Mouse (Mus musculus) G1E (cell line): Measurements from ENCODE around the gene Ap3d1.

Source experiments
- CTCF ChIP-seq: IDR thresholded peaks from 2 replicates; pipeline ENCODE4 v1.5.1; 2012; ENCODE audit warnings: low read depth, low read length, inconsistent platforms, mixed read lengths
- GATA1 ChIP-seq: IDR thresholded peaks from 2 replicates; pipeline ENCODE4 v1.6.1; 2012; ENCODE audit warnings: borderline replicate concordance, low read length, inconsistent platforms, mixed read lengths
- GATA2 ChIP-seq: IDR thresholded peaks from 2 replicates; pipeline ENCODE4 v1.6.1; 2012; ENCODE audit warnings: low read depth, low read length, inconsistent platforms, borderline replicate concordance
- TAL1 ChIP-seq: conservative IDR thresholded peaks from 2 replicates; pipeline ENCODE4 v1.6.1; 2012; ENCODE audit warnings: low read depth, low read length, inconsistent platforms, mixed read lengths

GRCm38 (mm10) chr10:80766161-80766815 is 24.2 kb upstream of the Ap3d1 start:
- TF ChIP-seq CTCF (no peak), GATA1 (no peak), TAL1 (no peak), GATA2 (no peak)
